Mouse (Mus musculus): ENCODE results near the gene Fmod.

Gene Fmod

GRCm38 (mm10) chr1:134077389-134078060 lies 40.5 kb downstream of the Fmod start:
- peak in 1 of 2 experiments; percentile 66 for DNase-seq

- peak in 1 of 2 experiments; percentile 57 for DNase-seq
Observed at GRCm38 (mm10) chr1:134078061-134078795, 41.2 kb downstream of the Fmod start.

- DNase-seq = peak; percentile 98 to 99
Observed at GRCm38 (mm10) chr1:134078802-134079476, 41.9 kb downstream of the Fmod start, which contains the start of gene Btg2. Btg2 (minus strand) TSS chr1:134079120.

GRCm38 (mm10) chr1:134079477-134080163 lies 42.6 kb downstream of the Fmod start:
- peak; percentile 85 to 90 for DNase-seq

GRCm38 (mm10) chr1:134080406-134080805 lies 43.4 kb downstream of the Fmod start:
- DNase-seq = peak; percentile 21 to 27

GRCm38 (mm10) chr1:134080881-134081450 lies 43.9 kb downstream of the Fmod start:
- DNase-seq = peak; percentile 20 to 35

GRCm38 (mm10) chr1:134082987-134083516 lies 46.0 kb downstream of the Fmod start:
- DNase-seq = peak; percentile 44 to 49

- peak in 1 of 2 experiments; percentile 12 for DNase-seq
Observed at GRCm38 (mm10) chr1:134083676-134084075, 46.6 kb downstream of the Fmod start.

GRCm38 (mm10) chr1:134084128-134084527 lies 47.1 kb downstream of the Fmod start:
- peak; percentile 25 to 29 for DNase-seq

- no peak for DNase-seq
Observed at GRCm38 (mm10) chr1:134086017-134086416, 49.0 kb downstream of the Fmod start.

- peak; percentile 42 to 53 for DNase-seq
Observed at GRCm38 (mm10) chr1:134086811-134087398, 49.9 kb downstream of the Fmod start.

GRCm38 (mm10) chr1:134089074-134089473 lies 52.0 kb downstream of the Fmod start:
- DNase-seq = no peak

GRCm38 (mm10) chr1:134091851-134092250 lies 54.8 kb downstream of the Fmod start:
- DNase-seq = no peak

GRCm38 (mm10) chr1:134092368-134092767 lies 55.3 kb downstream of the Fmod start:
- no peak for DNase-seq

- DNase-seq = peak; percentile 96 to 97
Observed at GRCm38 (mm10) chr1:134092852-134093770, 56.1 kb downstream of the Fmod start.

GRCm38 (mm10) chr1:134093771-134094526 lies 56.9 kb downstream of the Fmod start:
- peak; percentile 77 to 84 for DNase-seq

GRCm38 (mm10) chr1:134095033-134095612 lies 58.1 kb downstream of the Fmod start:
- no peak for DNase-seq

- DNase-seq = no peak
Observed at GRCm38 (mm10) chr1:134095721-134096120, 58.7 kb downstream of the Fmod start.

- peak; percentile 82 to 88 for DNase-seq
Observed at GRCm38 (mm10) chr1:134096264-134096934, 59.3 kb downstream of the Fmod start.

All from lung, adult 18-20 months (tissue).